Mouse (Mus musculus) erythroblast, embryonic 14.5 days (primary cell): ENCODE measurements at regions not wholly inside any gene's neighbourhood (a gene's known extent, or its start where the extent isn't known, plus 50 kb on each side); places are given as distances from the start of the nearest gene placed in this dataset.

Experiments used
- H3K27me3 ChIP-seq: 2 replicates; pipeline ENCODE4 v1.6.1; 2012; ENCODE audit warnings: inconsistent platforms; ENCODE audit not compliant: control insufficient read depth
- H3K36me3 ChIP-seq: 2 replicates; pipeline ENCODE4 v1.6.1; 2012; ENCODE audit warnings: mild to moderate bottlenecking, inconsistent platforms; ENCODE audit not compliant: control insufficient read depth
- H3K4me1 ChIP-seq: 2 replicates; pipeline ENCODE4 v1.6.1; 2012; ENCODE audit warnings: inconsistent platforms; ENCODE audit not compliant: control insufficient read depth
- H3K4me3 ChIP-seq: replicated peaks from 2 replicates; pipeline ENCODE3; 2012; ENCODE audit warnings: moderate library complexity, mild to moderate bottlenecking, inconsistent platforms
- H3K9me3 ChIP-seq: 2 replicates; pipeline ENCODE4 v1.6.1; 2012; ENCODE audit warnings: low read length, inconsistent platforms, mixed read lengths; ENCODE audit not compliant: control insufficient read depth
- GATA1 ChIP-seq: IDR thresholded peaks from 2 replicates; pipeline ENCODE4 v1.6.1; 2012; ENCODE audit warnings: low read length, inconsistent platforms, mixed read lengths
- TAL1 ChIP-seq: IDR thresholded peaks from 3 replicates; pipeline ENCODE4 v1.6.1; 2012; ENCODE audit warnings: low read length, inconsistent platforms, mixed read lengths

- no peaks in the 10 kb centered on the region; the same call in 1 of the 2 replicates for H3K27me3 ChIP-seq
- no peaks in the 10 kb centered on the region for H3K9me3 ChIP-seq
- H3K4me1 ChIP-seq = peaks cover 19% of the 10 kb centered on the region
- no peak for TF ChIP-seq TAL1
- no peak for TF ChIP-seq GATA1
- H3K36me3 ChIP-seq = no peaks in the 10 kb centered on the region
- no peak overlapping the region for H3K4me3 ChIP-seq
These were observed 535.6 kb upstream of the Lrrc6 start for GRCm38 (mm10) chr15:67036341-67036740.

- Histone ChIP-seq H3K4me3 (no peak overlapping the region), H3K27me3 (no peaks in the 10 kb centered on the region; the same call in 1 of the 2 replicates), H3K9me3 (no peaks in the 10 kb centered on the region), H3K4me1 (peaks cover 3% of the 10 kb centered on the region), H3K36me3 (no peaks in the 10 kb centered on the region)
- TF ChIP-seq TAL1 (no peak), GATA1 (no peak)
These were observed 533.2 kb upstream of the Lrrc6 start for GRCm38 (mm10) chr15:67033936-67034335.

- Histone ChIP-seq H3K9me3 (no peaks in the 10 kb centered on the region), H3K4me1 (no peaks in the 10 kb centered on the region; the same call in 1 of the 2 replicates), H3K27me3 (no peaks in the 10 kb centered on the region; the same call in 1 of the 2 replicates), H3K4me3 (no peak overlapping the region), H3K36me3 (no peaks in the 10 kb centered on the region)
- no peak for TF ChIP-seq TAL1
- TF ChIP-seq GATA1 = no peak
These were observed 531.3 kb upstream of the Lrrc6 start for GRCm38 (mm10) chr15:67031866-67032526.

GRCm38 (mm10) chr15:67030975-67031374, 530.3 kb upstream of the Lrrc6 start:
- Histone ChIP-seq H3K4me3 (no peak overlapping the region), H3K9me3 (no peaks in the 10 kb centered on the region), H3K4me1 (no peaks in the 10 kb centered on the region; the same call in 1 of the 2 replicates), H3K27me3 (no peaks in the 10 kb centered on the region; the same call in 1 of the 2 replicates), H3K36me3 (no peaks in the 10 kb centered on the region)
- TF ChIP-seq TAL1 (no peak), GATA1 (no peak)

- Histone ChIP-seq H3K4me3 (no peak overlapping the region), H3K4me1 (no peaks in the 10 kb centered on the region; the same call in 1 of the 2 replicates), H3K9me3 (no peaks in the 10 kb centered on the region), H3K36me3 (no peaks in the 10 kb centered on the region), H3K27me3 (no peaks in the 10 kb centered on the region; the same call in 1 of the 2 replicates)
- no peak for TF ChIP-seq TAL1
- TF ChIP-seq GATA1 = no peak
These were observed 527.5 kb upstream of the Lrrc6 start for GRCm38 (mm10) chr15:67028161-67028560.

GRCm38 (mm10) chr15:67027751-67028150, 527.0 kb upstream of the Lrrc6 start:
- Histone ChIP-seq H3K4me3 (no peak overlapping the region), H3K36me3 (no peaks in the 10 kb centered on the region), H3K4me1 (no peaks in the 10 kb centered on the region), H3K27me3 (no peaks in the 10 kb centered on the region; the same call in 1 of the 2 replicates), H3K9me3 (no peaks in the 10 kb centered on the region)
- TF ChIP-seq GATA1 (no peak), TAL1 (no peak)

GRCm38 (mm10) chr15:67025746-67026145, 525.0 kb upstream of the Lrrc6 start:
- no peaks in the 10 kb centered on the region for H3K36me3 ChIP-seq
- H3K27me3 ChIP-seq = no peaks in the 10 kb centered on the region; the same call in 1 of the 2 replicates
- no peaks in the 10 kb centered on the region for H3K4me1 ChIP-seq
- TF ChIP-seq TAL1 = no peak
- no peak for TF ChIP-seq GATA1
- no peaks in the 10 kb centered on the region for H3K9me3 ChIP-seq
- H3K4me3 ChIP-seq = no peak overlapping the region

- TF ChIP-seq GATA1 (no peak), TAL1 (no peak)
- Histone ChIP-seq H3K36me3 (no peaks in the 10 kb centered on the region), H3K9me3 (no peaks in the 10 kb centered on the region), H3K4me3 (no peak overlapping the region), H3K27me3 (no peaks in the 10 kb centered on the region; the same call in 1 of the 2 replicates), H3K4me1 (peaks cover under 1% of the 10 kb centered on the region; the same call in 1 of the 2 replicates)
These were observed 523.7 kb upstream of the Lrrc6 start for GRCm38 (mm10) chr15:67024386-67024785.

GRCm38 (mm10) chr15:67023081-67023480, 522.4 kb upstream of the Lrrc6 start:
- no peaks in the 10 kb centered on the region for H3K36me3 ChIP-seq
- H3K27me3 ChIP-seq = no peaks in the 10 kb centered on the region; the same call in 1 of the 2 replicates
- peaks cover 14% of the 10 kb centered on the region for H3K4me1 ChIP-seq
- H3K9me3 ChIP-seq = no peaks in the 10 kb centered on the region
- no peak overlapping the region for H3K4me3 ChIP-seq
- no peak for TF ChIP-seq GATA1
- TF ChIP-seq TAL1 = no peak
